Mouse (Mus musculus) liver, embryonic 14.5 days (tissue): ENCODE measurements around the gene Syvn1. TPM values are rescaled to one million over a fixed set of nuclear protein-coding genes. Genes with fewer than 3 reads are reported as not detected.

Experiments used
- ATAC-seq: fragments of 200-750 bp; cut with Nextera tagmentation; 2 replicates; pipeline ENCODE4 v1.8.0; 2017; ENCODE audit warnings: moderate number of reproducible peaks, mild to moderate bottlenecking, moderate library complexity; ENCODE audit not compliant: insufficient read depth
- DNase-seq, 3 experiments: peaks; one replicate each; pipeline ENCODE4 v3.0.0-alpha.2; 2012 to 2013; ENCODE audit warnings: low read depth in 3 of 3, low spot score in 3 of 3
- H3K27ac ChIP-seq: fragments of 300-500 bp; sonication (generic); 2 replicates; pipeline ENCODE4 v1.5.1; 2014; ENCODE audit warnings: moderate library complexity, mild to moderate bottlenecking, control low read depth, inconsistent platforms
- H3K27me3 ChIP-seq: fragments of 300-500 bp; sonication (generic); 2 replicates; pipeline ENCODE4 v1.6.1; 2014; ENCODE audit warnings: mild to moderate bottlenecking, low read length, moderate library complexity; ENCODE audit not compliant: control insufficient read depth, insufficient read depth
- H3K36me3 ChIP-seq: fragments of 300-500 bp; sonication (generic); replicated peaks from 2 replicates; pipeline ENCODE4 v1.6.1; 2014; ENCODE audit warnings: low read depth; ENCODE audit not compliant: control insufficient read depth, insufficient read depth
- H3K4me1 ChIP-seq, 2 experiments: fragments of 200-500 bp in 1 of 2; fragments of 300-500 bp in 1 of 2; sonication (generic) in 1 of 2; replicated peaks; 2 replicates each; pipeline ENCODE4 v1.6.1; 2012 to 2014; ENCODE audit warnings: antibody characterized with exemption in 1 of 2, inconsistent platforms in 1 of 2, low read length in 1 of 2; ENCODE audit not compliant: control insufficient read depth in 2 of 2, insufficient read depth in 2 of 2
- H3K4me2 ChIP-seq: fragments of 300-500 bp; sonication (generic); 2 replicates; pipeline ENCODE4 v1.6.1; 2014; ENCODE audit warnings: low read depth, mild to moderate bottlenecking, control low read depth, moderate library complexity
- H3K4me3 ChIP-seq, 2 experiments: fragments of 200-500 bp in 1 of 2; fragments of 300-500 bp in 1 of 2; sonication (generic) in 1 of 2; 2 replicates each; pipeline ENCODE4 v1.5.1; 2012 to 2014; ENCODE audit warnings: low read depth in 2 of 2, low read length in 2 of 2, mild to moderate bottlenecking in 2 of 2, control low read depth in 1 of 2, inconsistent platforms in 1 of 2, moderate library complexity in 1 of 2; ENCODE audit not compliant: insufficient read depth in 1 of 2
- H3K9ac ChIP-seq: fragments of 300-500 bp; sonication (generic); replicated peaks from 2 replicates; pipeline ENCODE4 v1.6.1; 2014; ENCODE audit warnings: mild to moderate bottlenecking, control low read depth, moderate library complexity
- H3K9me3 ChIP-seq: fragments of 300-500 bp; sonication (generic); 2 replicates; pipeline ENCODE4 v1.6.1; 2016; ENCODE audit warnings: low read length, mixed read lengths; ENCODE audit not compliant: control insufficient read depth
- CTCF ChIP-seq: IDR thresholded peaks from 2 replicates; pipeline ENCODE4 v1.5.1; 2016; ENCODE audit warnings: antibody characterized with exemption, low read depth, control low read depth
- EP300 ChIP-seq: IDR thresholded peaks from 2 replicates; pipeline ENCODE4 v1.6.1; 2016; ENCODE audit warnings: antibody characterized with exemption, low read depth
- WGBS: fragments of 180-500 bp; shearing (Covaris S2); extraction: QIAGEN DNeasy Blood & Tissue Kit; methylation state at CpG from one replicate; pipeline ENCODE4 v1.1.7; 2014; ENCODE audit not compliant: insufficient replicate concordance; 5-methylcytosine and 5-hydroxymethylcytosine counted together
- polyA plus RNA-seq, 2 experiments: library from polyadenylated mRNA; depleted of rRNA in 1 of 2; stranded (reverse) in 1 of 2; unstranded in 1 of 2; fragments of >200 nt; fragmentation: Nextera tagmentation in 1 of 2; extraction: Ambion mirVana in 1 of 2; gene quantifications; 2 replicates each; pipeline versions ENCODE4 v1.2.1 to v1.2.3; 2012 to 2014

Syvn1 gene
- polyA plus RNA-seq, 2 experiments: 9.7 to 11.5 TPM

DNA sequence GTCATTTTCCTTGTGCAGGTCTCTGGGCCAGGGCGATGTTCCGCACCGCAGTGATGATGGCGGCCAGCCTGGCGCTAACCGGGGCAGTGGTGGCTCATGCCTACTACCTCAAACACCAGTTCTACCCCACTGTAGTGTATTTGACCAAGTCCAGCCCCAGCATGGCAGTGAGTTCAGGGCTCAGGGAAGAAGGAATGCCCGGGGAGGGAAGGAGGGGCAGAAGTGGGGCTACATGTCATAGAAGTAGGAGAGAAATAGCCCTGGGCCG lies 1.5 kb downstream of the Syvn1 start:
- ATAC-seq (no peak), DNase-seq (no peak)
- peak overlapping the region; percentile 96 for H3K27ac ChIP-seq
- 71% methylated on average over 8 of the region's 8 CpGs for WGBS
- no peaks in the 10 kb centered on the region for H3K9me3 ChIP-seq
- TF ChIP-seq EP300 (no peak), CTCF (no peak)
- H3K9ac ChIP-seq: peak overlapping the region; percentile 97
- H3K4me1 ChIP-seq: peaks cover 15 to 21% of the 10 kb centered on the region in 2 experiments
- peak overlapping the region; percentile 90 to 91 for H3K4me3 ChIP-seq
- H3K27me3 ChIP-seq: no peaks in the 10 kb centered on the region
- H3K36me3 ChIP-seq: peaks cover 47% of the 10 kb centered on the region
- peak overlapping the region; percentile 99 for H3K4me2 ChIP-seq

DNA sequence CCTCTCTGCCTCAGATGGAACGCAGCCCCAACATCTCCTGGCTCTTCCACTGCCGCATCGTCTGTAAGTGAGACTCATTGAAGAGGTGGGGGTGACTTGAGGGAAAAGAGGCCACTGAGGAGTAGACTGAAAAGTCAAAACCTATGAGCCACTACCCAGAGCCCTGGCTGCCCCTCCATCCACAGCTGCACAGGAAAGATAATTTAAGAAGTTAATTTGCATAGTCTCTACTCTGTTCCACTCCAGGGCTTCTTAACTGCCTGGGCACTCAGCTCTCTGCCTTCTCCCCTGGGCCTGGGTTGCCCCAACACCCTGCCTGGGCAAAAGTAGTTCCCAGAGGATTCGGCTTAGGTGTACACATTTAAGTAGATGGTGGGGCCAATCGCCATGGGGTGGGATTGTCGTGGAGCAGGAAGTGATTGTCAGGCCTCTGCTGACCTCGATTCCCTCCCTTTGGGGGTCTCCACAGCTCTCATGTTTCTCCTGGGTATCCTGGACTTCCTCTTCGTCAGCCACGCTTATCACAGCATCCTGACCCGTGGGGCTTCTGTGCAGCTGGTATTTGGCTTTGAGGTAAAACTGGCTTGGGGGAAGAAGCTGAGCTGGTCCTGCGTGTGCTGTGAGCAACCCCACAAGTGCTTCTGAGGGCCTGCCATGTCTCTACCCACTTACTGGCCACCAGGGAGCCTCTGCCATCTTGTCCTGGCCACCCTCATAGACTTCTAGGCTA lies 2.5 kb downstream of the Syvn1 start:
- no peaks in the 10 kb centered on the region for H3K9me3 ChIP-seq
- peaks cover 56% of the 10 kb centered on the region for H3K36me3 ChIP-seq
- TF ChIP-seq CTCF (no peak), EP300 (no peak)
- 55% methylated on average over 11 of the region's 11 CpGs for WGBS
- H3K4me2 ChIP-seq: peak overlapping the region; percentile 99
- H3K4me1 ChIP-seq: peaks cover 15 to 21% of the 10 kb centered on the region in 2 experiments
- H3K27me3 ChIP-seq: no peaks in the 10 kb centered on the region
- ATAC-seq (no peak), DNase-seq (no peak)
- H3K4me3 ChIP-seq: 0 out of 4 replicates have a peak overlapping the region, but pooled peaks of 1 of the 2 experiments have one; percentile 12
- no peak overlapping the region for H3K27ac ChIP-seq
- H3K9ac ChIP-seq: no peak overlapping the region

DNA sequence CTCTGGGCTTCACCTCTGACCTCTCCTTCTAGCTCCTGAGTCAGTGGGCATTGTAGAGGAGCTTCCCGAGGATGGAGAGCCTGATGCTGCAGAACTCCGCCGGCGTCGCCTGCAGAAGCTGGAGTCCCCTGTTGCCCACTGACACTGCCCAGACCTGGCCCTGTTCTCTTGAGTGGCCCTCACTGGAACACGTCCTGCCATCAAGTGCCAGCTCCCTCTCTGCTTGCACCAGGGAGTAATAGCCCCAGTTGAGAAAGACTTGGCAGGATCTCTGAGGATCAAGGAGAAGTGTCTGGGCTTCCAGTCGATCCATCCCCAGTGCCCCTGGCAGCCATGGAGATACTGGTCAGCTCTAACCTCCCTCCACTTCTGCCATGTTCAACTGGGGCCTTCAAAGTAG lies 6.1 kb downstream of the Syvn1 start:
- H3K4me1 ChIP-seq: peaks cover 19 to 20% of the 10 kb centered on the region in 2 experiments
- DNase-seq (no peak), ATAC-seq (no peak)
- no peaks in the 10 kb centered on the region for H3K27me3 ChIP-seq
- H3K9ac ChIP-seq: no peak overlapping the region
- TF ChIP-seq CTCF (no peak), EP300 (no peak)
- H3K4me3 ChIP-seq: no peak overlapping the region
- H3K27ac ChIP-seq: no peak overlapping the region
- 85% methylated on average over 7 of the region's 7 CpGs for WGBS
- no peaks in the 10 kb centered on the region for H3K9me3 ChIP-seq
- no peak overlapping the region for H3K4me2 ChIP-seq
- peaks cover 77% of the 10 kb centered on the region for H3K36me3 ChIP-seq

DNA sequence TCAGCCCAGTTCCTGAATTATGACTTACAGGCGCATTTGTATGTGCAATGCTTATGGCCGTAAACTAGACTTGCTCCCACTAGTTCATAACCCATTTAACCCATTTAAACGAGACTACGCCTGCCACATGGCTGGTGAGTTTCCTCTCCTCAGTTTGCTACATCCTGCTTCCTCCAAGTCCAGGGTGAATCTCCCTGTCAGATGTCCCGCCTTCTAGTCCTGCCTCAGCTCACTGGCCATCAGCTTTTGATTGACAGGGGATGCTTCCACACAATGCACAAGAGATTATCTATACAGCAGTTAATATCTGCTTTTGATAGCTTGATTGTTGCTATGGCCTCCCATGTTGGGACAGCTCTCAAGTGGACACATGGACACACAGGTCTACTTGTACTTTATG lies 7.9 kb downstream of the Syvn1 start:
- peaks cover 75% of the 10 kb centered on the region for H3K36me3 ChIP-seq
- no peak for TF ChIP-seq CTCF
- TF ChIP-seq EP300: no peak
- 81% methylated on average over 5 of the region's 5 CpGs for WGBS
- no peak overlapping the region for H3K4me3 ChIP-seq
- H3K9ac ChIP-seq: no peak overlapping the region
- H3K4me1 ChIP-seq: peaks cover 13% of the 10 kb centered on the region in 2 experiments
- H3K9me3 ChIP-seq: no peaks in the 10 kb centered on the region
- no peak overlapping the region for H3K27ac ChIP-seq
- H3K27me3 ChIP-seq: no peaks in the 10 kb centered on the region
- ATAC-seq (no peak), DNase-seq (no peak)
- H3K4me2 ChIP-seq: no peak overlapping the region

DNA sequence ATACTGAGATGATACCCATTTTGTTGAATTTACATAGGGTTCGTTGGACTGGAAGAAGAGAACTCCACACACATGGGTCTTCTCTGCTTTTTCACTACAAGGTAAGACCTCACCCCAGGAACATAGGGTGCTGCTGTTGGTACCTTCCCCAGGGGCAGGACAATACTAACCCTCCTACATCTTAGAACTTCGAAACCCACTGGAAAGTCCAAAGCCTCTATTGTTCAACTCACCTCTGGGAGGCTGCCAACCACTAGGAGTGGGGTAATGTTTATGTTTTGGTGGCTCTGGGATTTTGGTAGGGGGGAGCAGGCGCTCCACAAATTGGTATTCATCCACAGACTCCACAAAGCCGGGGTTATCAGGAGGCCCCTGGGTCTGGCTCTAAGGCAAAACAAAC lies 10.3 kb downstream of the Syvn1 start:
- 40% methylated on average over 4 of the region's 4 CpGs for WGBS

More for the DNA sequence above, 10.3 kb downstream of the Syvn1 start:
- no peaks in the 10 kb centered on the region for H3K9me3 ChIP-seq
- TF ChIP-seq CTCF (no peak), EP300 (no peak)
- H3K27ac ChIP-seq: no peak overlapping the region
- peak overlapping the region; percentile 81 for H3K4me2 ChIP-seq
- H3K4me3 ChIP-seq: peak overlapping the region; percentile 71 to 97
- H3K9ac ChIP-seq: peak overlapping the region; percentile 78
- DNase-seq (no peak), ATAC-seq (no peak)
- H3K27me3 ChIP-seq: no peaks in the 10 kb centered on the region
- peaks cover 62% of the 10 kb centered on the region for H3K36me3 ChIP-seq
- H3K4me1 ChIP-seq: peaks cover 16 to 17% of the 10 kb centered on the region in 2 experiments
